Mouse (Mus musculus): ENCODE results near the gene Mme.

DNA sequence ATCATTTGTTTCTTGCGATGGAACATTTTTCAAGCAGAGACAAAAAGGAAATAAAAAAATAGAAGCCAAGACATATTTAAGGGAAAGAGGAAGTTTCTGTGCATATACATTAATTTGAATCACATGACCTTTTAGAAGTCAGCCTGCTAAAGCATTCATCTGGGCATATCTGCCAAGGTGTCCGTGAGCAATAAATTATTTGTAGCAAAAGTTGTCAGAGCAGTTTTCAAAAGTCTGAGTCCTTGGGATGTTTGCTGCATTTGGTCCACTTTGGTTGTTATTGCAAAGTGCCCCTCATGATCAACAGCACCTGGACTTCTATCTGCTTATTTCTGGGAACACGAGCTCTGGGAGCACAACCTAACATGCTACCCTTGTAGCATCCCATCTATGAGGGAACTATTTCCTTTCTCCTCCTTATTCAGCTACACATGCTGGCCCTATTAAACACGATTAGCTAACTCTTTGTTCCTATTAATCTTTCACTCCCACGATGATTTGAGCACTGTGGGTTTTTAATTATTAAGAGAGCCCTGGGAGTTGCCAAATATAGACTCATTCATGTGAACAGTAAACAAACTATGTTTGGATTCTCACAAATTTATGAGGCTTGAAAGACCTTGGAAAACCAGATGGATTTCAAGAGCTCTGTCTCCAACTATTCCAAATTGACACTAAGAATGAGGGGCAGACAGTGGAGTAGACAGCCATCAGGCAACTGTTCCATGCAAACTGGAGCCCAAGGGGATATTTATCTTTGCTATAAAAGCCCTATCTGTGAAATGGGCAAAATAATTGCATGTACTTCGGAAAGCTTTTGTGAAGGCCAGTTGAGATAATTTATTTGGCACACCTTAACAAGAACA is 171.9 kb downstream of the Mme start:
- TF ChIP-seq CTCF (IDR thresholded peaks at IDR 0.05; ENCODE audit: low read depth, low read length) (no peak), POLR2A (IDR thresholded peaks at IDR 0.05; ENCODE audit: borderline replicate concordance, low read depth, low read length) (no peak)
